Mouse (Mus musculus): Measurements from ENCODE around the gene Chmp2a. TPM values are rescaled to one million over a fixed set of nuclear protein-coding genes. Genes with fewer than 3 reads are reported as not detected.

Chmp2a gene
- polyA plus RNA-seq, 1 experiment from 2014 or later = 188 TPM

GRCm38 (mm10) chr7:13043445-13044253 lies 9.0 kb upstream of the Chmp2a start:
- peak overlapping the region; percentile 72 for H3K27ac ChIP-seq
- H3K4me2 ChIP-seq = peak overlapping the region; percentile 93
- no peaks in the 10 kb centered on the region for H3K36me3 ChIP-seq (replicated peaks)
- peak overlapping the region; percentile 72 for H3K9ac ChIP-seq
- H3K27me3 ChIP-seq (replicated peaks) = peaks cover 28% of the 10 kb centered on the region
- H3K4me3 ChIP-seq = peak overlapping the region; percentile 49
- H3K4me1 ChIP-seq = peaks cover 23% of the 10 kb centered on the region
- ATAC-seq (replicated peaks) = peak; percentile 69
- 6% methylated on average over 88 of the region's 88 CpGs for WGBS
- no peaks in the 10 kb centered on the region for H3K9me3 ChIP-seq

GRCm38 (mm10) chr7:13043120-13043444 lies 8.5 kb upstream of the Chmp2a start:
- H3K9ac ChIP-seq = peak overlapping the region; percentile 72
- H3K4me1 ChIP-seq = peaks cover 25% of the 10 kb centered on the region
- H3K27me3 ChIP-seq (replicated peaks) = peaks cover 28% of the 10 kb centered on the region
- H3K4me3 ChIP-seq = peak overlapping the region; percentile 49
- H3K27ac ChIP-seq = no peak overlapping the region
- ATAC-seq (replicated peaks) = no peak
- no peaks in the 10 kb centered on the region for H3K9me3 ChIP-seq
- no peaks in the 10 kb centered on the region for H3K36me3 ChIP-seq (replicated peaks)
- peak overlapping the region; percentile 93 for H3K4me2 ChIP-seq
- 44% methylated on average over 16 of the region's 16 CpGs for WGBS

- no peak overlapping the region for H3K9ac ChIP-seq
Measured at GRCm38 (mm10) chr7:13042511-13042910, 7.9 kb upstream of the Chmp2a start.

DNA sequence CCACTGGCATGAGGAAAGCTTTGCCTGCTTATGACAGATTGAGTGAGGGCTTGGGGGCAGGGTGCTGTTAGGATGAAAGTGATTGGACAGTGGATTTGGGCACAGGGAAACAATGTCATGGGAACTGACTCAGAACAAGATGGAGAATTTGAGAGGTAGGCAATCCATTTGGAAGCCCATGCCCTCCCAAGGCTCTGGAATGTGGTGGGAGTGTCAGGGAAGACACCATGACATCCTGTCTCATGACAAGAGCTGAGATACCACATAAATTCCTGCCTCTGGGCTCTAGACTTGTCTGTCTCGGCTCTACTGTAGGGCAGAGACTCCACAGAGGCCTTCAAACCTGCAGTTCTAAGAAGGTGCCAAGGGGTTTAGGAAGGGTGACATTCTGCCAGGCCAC lies 6.6 kb upstream of the Chmp2a start:
- H3K9ac ChIP-seq = no peak overlapping the region
- H3K4me3 ChIP-seq = no peak overlapping the region
- no peak for ATAC-seq (replicated peaks)
- no peak overlapping the region for H3K4me2 ChIP-seq
- H3K36me3 ChIP-seq (replicated peaks) = peaks cover 2% of the 10 kb centered on the region; the same call in 1 of the 2 replicates
- H3K27me3 ChIP-seq (replicated peaks) = peaks cover 28% of the 10 kb centered on the region
- H3K27ac ChIP-seq = no peak overlapping the region
- H3K9me3 ChIP-seq = no peaks in the 10 kb centered on the region
- H3K4me1 ChIP-seq = peaks cover 34% of the 10 kb centered on the region
- WGBS = 61% methylated on average over 1 of the region's 1 CpGs

More at GRCm38 (mm10) chr7:13042511-13042910, 7.9 kb upstream of the Chmp2a start:
- Histone ChIP-seq H3K27ac (no peak overlapping the region), H3K27me3 (replicated peaks) (peaks cover 28% of the 10 kb centered on the region), H3K4me2 (no peak overlapping the region), H3K9me3 (no peaks in the 10 kb centered on the region), H3K4me3 (no peak overlapping the region), H3K4me1 (peaks cover 25% of the 10 kb centered on the region), H3K36me3 (replicated peaks) (no peaks in the 10 kb centered on the region)
- no peak for ATAC-seq (replicated peaks)
- 79% methylated on average over 6 of the region's 6 CpGs for WGBS

- ATAC-seq (replicated peaks) = no peak
- Histone ChIP-seq H3K4me3 (peak overlapping the region; percentile 79), H3K4me1 (peaks cover 44% of the 10 kb centered on the region), H3K27ac (peak overlapping the region; percentile 100; the same call in 1 of the 2 replicates), H3K9ac (peak overlapping the region; percentile 99), H3K4me2 (peak overlapping the region; percentile 75), H3K27me3 (replicated peaks) (peaks cover 23% of the 10 kb centered on the region), H3K9me3 (no peaks in the 10 kb centered on the region), H3K36me3 (replicated peaks) (peaks cover 12% of the 10 kb centered on the region; the same call in 1 of the 2 replicates)
- WGBS = 93% methylated on average over 1 of the region's 1 CpGs
Measured at GRCm38 (mm10) chr7:13039181-13039580, 4.6 kb upstream of the Chmp2a start.

DNA sequence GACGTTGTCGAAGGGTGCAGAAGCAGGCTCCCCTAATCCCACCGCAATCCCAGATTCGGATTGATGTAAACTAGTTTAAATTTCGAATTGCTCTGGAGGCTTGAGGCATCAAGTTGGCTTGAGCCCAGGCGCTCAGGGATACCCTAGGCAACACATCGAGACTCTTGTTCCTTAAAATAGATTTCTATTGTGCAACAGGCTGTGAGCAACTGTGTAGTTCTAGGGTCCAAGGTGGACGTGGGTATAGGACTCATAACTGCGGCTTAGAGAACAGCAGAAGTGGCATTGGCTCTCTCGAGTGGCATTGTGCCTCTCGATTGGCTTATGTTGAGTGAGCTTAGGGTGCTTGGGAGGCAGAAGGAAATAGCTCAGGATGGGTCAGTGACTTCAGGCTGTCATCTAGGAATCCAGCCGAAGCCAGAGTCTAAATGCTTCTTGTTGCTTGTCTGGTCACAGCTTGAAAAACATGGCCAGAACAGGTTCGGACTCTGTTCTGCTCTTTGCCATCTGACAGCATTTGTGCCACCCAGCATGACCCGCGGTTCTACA lies 4.1 kb upstream of the Chmp2a start:
- peaks cover 44% of the 10 kb centered on the region for H3K4me1 ChIP-seq
- peak overlapping the region; percentile 79 for H3K4me3 ChIP-seq
- peak overlapping the region; percentile 100 for H3K27ac ChIP-seq
- H3K36me3 ChIP-seq (replicated peaks) = peaks cover 12% of the 10 kb centered on the region; the same call in 1 of the 2 replicates
- peak overlapping the region; percentile 75 for H3K4me2 ChIP-seq
- 0 out of 2 replicates have a peak, but pooled peaks have one; percentile 0 for ATAC-seq (replicated peaks)
- H3K27me3 ChIP-seq (replicated peaks) = peaks cover 23% of the 10 kb centered on the region
- peak overlapping the region; percentile 99 for H3K9ac ChIP-seq
- H3K9me3 ChIP-seq = no peaks in the 10 kb centered on the region
- WGBS = 19% methylated on average over 15 of the region's 15 CpGs

GRCm38 (mm10) chr7:13037901-13038555 lies 3.4 kb upstream of the Chmp2a start, which contains the start of gene Ube2m:
Gene Ube2m (minus strand): TSS chr7:13038275.
- WGBS = under 1% methylated on average over 62 of the region's 65 CpGs

DNA sequence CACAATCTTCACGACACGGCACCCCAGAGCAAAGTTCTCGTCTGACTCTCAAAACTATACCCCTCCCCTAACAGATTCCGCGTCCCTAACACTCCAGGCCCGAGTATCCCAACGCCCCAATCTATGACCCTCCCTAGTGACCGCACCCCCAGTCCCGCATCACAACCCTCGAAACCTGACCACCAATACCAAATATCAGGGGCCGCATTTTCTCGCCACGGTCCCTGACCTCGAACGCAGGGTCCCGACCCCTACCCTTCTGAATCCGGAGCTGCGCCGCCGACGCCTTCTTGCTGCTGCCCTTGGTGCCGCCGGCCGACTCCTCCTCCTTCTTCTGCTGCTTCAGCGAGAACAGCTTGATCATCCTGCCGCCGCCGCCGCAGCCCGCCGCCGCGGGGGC lies 2.8 kb upstream of the Chmp2a start:
- Histone ChIP-seq H3K27me3 (replicated peaks) (peaks cover 11% of the 10 kb centered on the region), H3K36me3 (replicated peaks) (peaks cover 17% of the 10 kb centered on the region), H3K4me3 (peak overlapping the region; percentile 79), H3K4me1 (peaks cover 51% of the 10 kb centered on the region), H3K9me3 (no peaks in the 10 kb centered on the region), H3K27ac (peak overlapping the region; percentile 100), H3K9ac (peak overlapping the region; percentile 99), H3K4me2 (peak overlapping the region; percentile 75)
- WGBS = under 1% methylated on average over 32 of the region's 33 CpGs
- ATAC-seq (replicated peaks) = no peak

More at GRCm38 (mm10) chr7:13037901-13038555, 3.4 kb upstream of the Chmp2a start, which contains the start of gene Ube2m:
- Histone ChIP-seq H3K4me1 (peaks cover 47% of the 10 kb centered on the region), H3K27ac (peak within 1 kb of the TSS; percentile 100), H3K9ac (peak within 1 kb of the TSS; percentile 99), H3K4me2 (peak within 1 kb of the TSS; percentile 75), H3K4me3 (peak within 1 kb of the TSS; percentile 79), H3K36me3 (replicated peaks) (peaks cover 12% of the 10 kb centered on the region; the same call in 1 of the 2 replicates), H3K27me3 (replicated peaks) (peaks cover 18% of the 10 kb centered on the region), H3K9me3 (no peaks in the 10 kb centered on the region)
- peak; percentile 91 for ATAC-seq (replicated peaks)

GRCm38 (mm10) chr7:13036806-13037205 lies 2.2 kb upstream of the Chmp2a start:
- no peak for ATAC-seq (replicated peaks)
- peak overlapping the region; percentile 100 for H3K27ac ChIP-seq
- H3K9ac ChIP-seq = peak overlapping the region; percentile 99

DNA sequence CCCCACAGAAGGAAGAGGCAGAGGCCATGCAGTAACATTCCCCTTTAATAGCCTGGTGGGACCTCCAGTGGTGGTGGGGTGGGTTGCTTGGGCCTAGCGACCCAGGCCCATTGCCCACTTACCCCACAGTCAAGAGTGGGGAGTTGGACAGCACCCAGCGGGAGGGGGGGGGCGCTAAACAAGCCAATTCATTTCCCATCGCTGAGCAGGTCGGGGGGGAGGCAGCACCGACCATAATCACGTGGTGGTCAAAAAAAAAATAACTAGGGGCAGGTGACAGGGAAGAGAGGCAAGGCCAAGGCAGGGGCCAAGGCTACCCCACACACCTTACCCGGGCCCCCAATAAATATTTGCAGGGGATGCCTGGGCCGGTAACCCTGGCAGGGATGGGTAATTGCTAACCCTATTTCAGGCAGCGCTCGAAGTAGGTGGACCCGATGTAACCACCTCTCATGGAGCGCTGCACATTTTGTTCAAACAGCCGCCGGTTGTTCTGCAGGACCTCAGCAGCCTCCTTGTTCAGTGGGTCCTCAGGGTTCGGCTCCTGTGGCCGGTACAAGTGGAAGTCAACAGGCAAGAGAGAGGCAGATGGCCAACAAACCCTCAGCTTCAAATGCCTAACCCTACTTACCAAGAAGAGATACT lies 726 bp upstream of the Chmp2a start:
- Histone ChIP-seq H3K9me3 (no peaks in the 10 kb centered on the region), H3K4me2 (peak overlapping the region; percentile 73), H3K4me3 (peak overlapping the region; percentile 62), H3K27me3 (replicated peaks) (no peaks in the 10 kb centered on the region), H3K27ac (peak overlapping the region; percentile 95), H3K36me3 (replicated peaks) (peaks cover 38% of the 10 kb centered on the region), H3K4me1 (peaks cover 51% of the 10 kb centered on the region), H3K9ac (no peak overlapping the region)
- ATAC-seq (replicated peaks) = no peak; the same call in 1 of the 2 replicates
- 89% methylated on average over 17 of the region's 17 CpGs for WGBS

More at GRCm38 (mm10) chr7:13036806-13037205, 2.2 kb upstream of the Chmp2a start:
- H3K4me3 ChIP-seq = peak overlapping the region; percentile 79
- H3K36me3 ChIP-seq (replicated peaks) = peaks cover 23% of the 10 kb centered on the region
- H3K4me2 ChIP-seq = peak overlapping the region; percentile 75
- peaks cover 51% of the 10 kb centered on the region for H3K4me1 ChIP-seq
- WGBS = 45% methylated on average over 4 of the region's 4 CpGs
- H3K9me3 ChIP-seq = no peaks in the 10 kb centered on the region
- peaks cover 5% of the 10 kb centered on the region for H3K27me3 ChIP-seq (replicated peaks)

- no peaks in the 10 kb centered on the region for H3K27me3 ChIP-seq (replicated peaks)
- peaks cover 43% of the 10 kb centered on the region for H3K4me1 ChIP-seq
- no peaks in the 10 kb centered on the region for H3K9me3 ChIP-seq
- peak overlapping the region; percentile 73 for H3K4me2 ChIP-seq
- no peak for ATAC-seq (replicated peaks)
- WGBS = 47% methylated on average over 13 of the region's 13 CpGs
- peak overlapping the region; percentile 62 for H3K4me3 ChIP-seq
- peaks cover 55% of the 10 kb centered on the region for H3K36me3 ChIP-seq (replicated peaks)
- peak overlapping the region; percentile 85 for H3K9ac ChIP-seq
- H3K27ac ChIP-seq = peak overlapping the region; percentile 95
Measured at GRCm38 (mm10) chr7:13033451-13034147, 1.0 kb downstream of the Chmp2a start.

All from midbrain, embryonic 15.5 days (tissue).